Mouse (Mus musculus): ENCODE measurements around the gene Ano5.

DNA sequence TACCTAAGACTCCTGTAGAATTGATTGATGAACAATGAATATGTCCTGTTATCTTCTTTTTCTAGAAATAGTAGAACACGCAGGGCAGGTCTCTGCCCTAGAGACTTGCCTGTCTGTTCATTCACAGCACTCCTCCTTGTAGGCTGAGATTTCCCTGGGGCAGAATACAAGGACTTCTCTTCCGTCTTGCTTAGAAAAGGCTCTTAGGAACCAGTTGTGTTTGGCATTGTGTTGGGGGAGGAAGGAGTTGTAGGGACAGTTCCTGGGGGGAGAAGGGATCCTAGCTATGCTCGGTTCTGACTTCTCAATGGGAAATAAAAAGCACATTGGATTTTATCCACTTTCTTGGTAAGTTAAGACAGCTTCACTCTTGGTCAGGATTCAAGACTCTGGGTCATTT, 118.4 kb downstream of the Ano5 start:
- TF ChIP-seq CTCF (IDR thresholded peaks at IDR 0.05) (no peak), EP300 (IDR thresholded peaks at IDR 0.05) (no peak)

Measured in lung, postnatal 0 days (tissue).